Mouse (Mus musculus): ENCODE data around the gene Btbd1.

- TF ChIP-seq CTCF (conservative IDR thresholded peaks at IDR 0.05; ENCODE audit: low read length) (no peak), NANOG (IDR thresholded peaks at IDR 0.05; ENCODE audit: borderline replicate concordance, low read length) (no peak)
Observed at GRCm38 (mm10) chr7:81835430-81835829, 6.2 kb upstream of the Btbd1 start.
